Mouse (Mus musculus) left cerebral cortex, postnatal 4 days (tissue): ENCODE data around the gene Adgrf1. TPM values are rescaled to one million over a fixed set of nuclear protein-coding genes. Genes with fewer than 3 reads are reported as not detected.
A peak's percentile ranks its signal among the peaks of the same experiment; 100 is the strongest.
"Not testable (repeated sequence)": the region's sequence is repeated elsewhere in the genome, so short reads cannot be mapped to it uniquely, and the experiment has no call there.

ENCODE experiments used
- DNase-seq: peaks from one replicate; pipeline ENCODE4 v3.0.0-alpha.2; 2022
- intact Hi-C: fragments of 180-260 bp; cut with DNase I; formaldehyde crosslinking; loops from one replicate; pipeline ENCODE4 v1.15.1; 2025
- total RNA-seq, 2 experiments: library from RNA; stranded (reverse); gene quantifications; 2 replicates each; pipeline ENCODE4 v1.2.3; 2021

Gene Adgrf1
- total RNA-seq, 2 experiments from 2014 or later: not detected

GRCm38 (mm10) chr17:43265944-43266343 lies 4.2 kb upstream of the Adgrf1 start:
- no peak for DNase-seq
- intact Hi-C loops: loop anchor here (2.0 to 5.0 kb wide), 2 partner anchors 193 to 346 kb away; no protein-coding TSS in a partner anchor

DNA sequence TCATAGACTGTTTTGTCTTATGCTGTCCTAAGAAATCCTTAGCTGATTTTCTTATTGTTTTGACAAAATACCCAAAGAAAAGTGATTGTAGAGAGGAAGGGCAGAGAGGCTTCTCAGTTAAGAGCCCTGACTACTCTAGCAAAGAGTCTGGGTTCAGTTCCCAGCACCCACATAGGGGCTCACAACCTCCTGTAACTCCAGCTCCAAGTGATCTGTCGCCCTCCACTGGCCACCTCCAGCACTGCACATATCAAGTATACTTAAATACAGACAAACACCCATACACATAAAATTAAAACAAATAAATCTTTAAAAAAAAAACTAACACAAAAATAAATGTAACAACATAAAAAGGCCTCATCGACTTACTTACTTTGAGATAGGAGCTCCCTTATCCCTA lies 3.5 kb upstream of the Adgrf1 start:
- intact Hi-C loops: loop anchor here (5.0 kb wide), 1 partner anchor 346 kb away; no protein-coding TSS in a partner anchor
- DNase-seq: no peak

DNA sequence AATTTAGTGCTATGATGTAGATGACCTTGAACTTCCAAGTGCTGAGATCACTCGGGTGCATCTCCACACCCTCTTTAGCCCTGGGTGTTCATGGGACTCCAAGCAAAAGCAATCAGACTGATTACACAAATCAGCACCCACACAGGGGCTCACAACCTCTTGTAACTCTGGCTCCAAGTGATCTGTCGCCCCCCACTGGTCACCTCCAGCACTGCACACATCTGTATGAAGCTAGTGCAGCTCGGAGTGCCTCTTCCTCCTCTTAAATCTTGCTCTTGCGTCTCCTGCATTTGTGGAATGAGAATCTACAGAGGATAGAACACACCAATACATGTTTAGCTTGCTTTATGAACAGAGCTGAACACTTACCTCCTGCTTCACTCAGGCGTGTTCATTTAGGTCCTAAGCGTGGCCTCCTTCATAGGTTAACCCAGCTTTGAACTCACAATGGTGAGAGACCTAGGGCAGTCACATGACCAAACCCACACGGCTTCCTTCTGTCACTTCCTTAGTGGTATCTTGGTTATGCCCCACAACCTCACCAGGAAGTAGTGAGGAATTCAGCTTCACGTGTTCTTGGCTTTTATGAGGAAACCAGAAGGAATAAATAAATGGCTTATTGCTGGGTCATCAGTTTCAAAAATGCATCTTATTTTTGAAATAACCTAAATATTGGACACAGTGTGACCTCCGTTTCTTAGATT lies 2.9 kb upstream of the Adgrf1 start:
- DNase-seq: no peak
- intact Hi-C loops: loop anchor here (5.0 kb wide), 1 partner anchor 345 kb away; no protein-coding TSS in a partner anchor

GRCm38 (mm10) chr17:43276220-43276619 lies 6.1 kb downstream of the Adgrf1 start:
- DNase-seq: no peak

GRCm38 (mm10) chr17:43277223-43277622 lies 7.1 kb downstream of the Adgrf1 start:
- intact Hi-C loops: no loop called here
- DNase-seq: no peak

More at GRCm38 (mm10) chr17:43276220-43276619, 6.1 kb downstream of the Adgrf1 start:
- intact Hi-C loops: no loop called here

- intact Hi-C loops: no loop called here
- DNase-seq: no peak
Observed at GRCm38 (mm10) chr17:43279671-43280070, 9.5 kb downstream of the Adgrf1 start.

DNA sequence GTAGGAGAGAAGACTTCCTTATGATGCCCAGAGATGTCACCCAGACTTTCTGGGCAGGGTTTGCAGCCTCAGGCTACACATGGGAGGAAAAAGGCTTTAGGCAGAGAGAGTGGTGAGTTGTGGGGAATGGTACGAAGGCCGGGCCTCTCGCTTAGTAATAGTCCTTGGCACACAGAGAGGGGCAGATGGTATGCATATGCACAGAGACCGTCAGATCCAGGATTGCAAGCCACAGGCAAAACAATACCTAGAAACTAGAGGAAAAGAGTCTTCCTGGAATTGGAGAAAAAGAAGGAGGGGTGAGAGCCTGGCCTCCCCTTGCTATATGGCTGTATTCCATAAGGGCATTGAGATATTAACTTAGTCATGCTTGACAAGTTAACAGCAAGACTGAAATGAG lies 12.2 kb downstream of the Adgrf1 start:
- DNase-seq: peak; percentile 24
- intact Hi-C loops: no loop called here

DNA sequence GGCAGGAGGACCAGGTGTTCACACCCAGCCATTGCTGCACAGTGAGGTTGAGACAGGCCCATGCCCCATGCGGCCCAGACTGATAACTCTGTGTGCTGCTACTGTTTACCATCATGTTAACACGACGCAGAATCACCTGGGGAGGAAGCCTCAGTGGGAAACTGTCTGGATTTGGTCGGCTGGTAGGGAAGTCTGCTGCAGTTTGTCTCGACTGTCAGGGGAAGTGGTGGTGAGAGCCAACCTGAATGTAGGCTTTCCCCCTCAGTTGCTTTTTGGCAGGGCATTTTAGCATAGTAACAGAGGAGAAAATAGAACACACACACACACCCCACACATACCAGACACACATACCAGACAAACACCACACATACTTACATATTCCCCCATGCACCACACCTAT lies 12.7 kb downstream of the Adgrf1 start:
- DNase-seq: no peak
- intact Hi-C loops: no loop called here

GRCm38 (mm10) chr17:43299515-43299914 lies 29.4 kb downstream of the Adgrf1 start:
- no peak for DNase-seq
- intact Hi-C loops: no loop called here

GRCm38 (mm10) chr17:43325986-43326671 lies 56.0 kb downstream of the Adgrf1 start:
- intact Hi-C loops: no loop called here
- no peak for DNase-seq

DNA sequence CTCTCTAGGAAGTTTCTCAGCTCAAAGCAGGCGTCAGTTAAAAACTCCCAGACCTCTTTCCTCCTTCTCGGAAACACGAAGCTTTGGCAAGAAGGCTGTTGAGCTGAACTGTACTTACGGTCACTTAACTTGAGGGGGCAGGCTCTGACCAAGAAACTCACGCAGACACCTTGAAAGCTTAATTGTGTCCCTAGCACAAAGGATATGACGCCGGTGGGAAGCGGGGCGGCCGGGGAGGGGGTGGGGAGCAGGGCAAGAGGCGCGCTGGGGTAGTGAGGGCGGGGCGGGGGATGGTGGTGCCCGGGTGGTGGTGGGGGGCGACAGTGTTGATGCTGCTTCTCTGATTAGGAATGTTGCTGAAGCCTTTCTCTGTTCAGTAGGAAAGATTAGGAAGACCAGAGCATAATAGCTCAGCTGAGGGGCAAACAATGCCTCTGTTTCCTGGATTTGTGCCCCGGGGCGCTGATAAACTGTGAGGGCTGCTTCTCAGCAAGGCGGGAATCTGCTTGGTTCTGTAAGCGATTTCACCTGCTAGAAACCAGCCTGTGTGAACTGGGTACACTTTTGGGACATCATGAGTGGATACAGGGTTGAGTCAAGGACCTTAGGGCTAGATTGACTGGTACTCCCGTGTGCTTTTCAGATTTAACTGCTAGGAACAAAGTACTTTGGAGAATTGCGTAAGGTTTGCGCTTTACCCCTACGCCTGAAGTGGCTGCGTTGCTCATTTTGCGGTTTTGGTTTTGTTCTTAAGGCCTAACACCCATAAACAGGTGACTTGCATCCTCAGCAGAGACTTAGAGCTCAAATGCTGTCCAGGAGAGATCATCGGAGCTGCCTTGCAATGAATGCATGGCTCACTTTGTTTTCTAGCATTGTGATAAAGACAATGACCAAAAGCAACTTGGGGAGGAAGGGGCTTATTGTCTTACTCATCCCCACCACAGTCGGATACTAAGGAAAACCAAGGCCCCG lies 56.9 kb downstream of the Adgrf1 start:
- intact Hi-C loops: no loop called here
- peak; percentile 65 for DNase-seq

GRCm38 (mm10) chr17:43327810-43328209 lies 57.7 kb downstream of the Adgrf1 start:
- no peak for DNase-seq
- intact Hi-C loops: no loop called here

- intact Hi-C loops: no loop called here
- DNase-seq: no peak
Observed at GRCm38 (mm10) chr17:43329216-43329615, 59.1 kb downstream of the Adgrf1 start.

- intact Hi-C loops: no loop called here
- no peak for DNase-seq
Observed at GRCm38 (mm10) chr17:43329761-43330183, 59.6 kb downstream of the Adgrf1 start.

DNA sequence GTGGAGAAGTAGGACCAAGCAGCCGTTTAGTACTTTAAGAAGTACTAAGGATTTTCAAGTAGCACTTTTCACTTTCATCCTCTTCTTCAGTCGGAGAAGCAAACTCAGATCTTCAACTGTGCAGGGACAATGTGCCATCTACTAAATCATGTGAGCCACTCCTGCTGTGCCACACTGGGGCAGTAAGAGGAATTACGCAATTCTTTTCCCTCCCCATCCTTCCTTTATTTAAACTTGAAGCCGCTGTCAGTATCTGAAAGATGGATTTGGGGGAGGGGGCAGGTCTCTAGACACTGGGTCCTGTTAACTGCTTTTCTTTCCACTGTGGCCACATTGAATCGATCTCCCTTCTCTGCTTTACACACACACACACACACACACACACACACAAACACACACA lies 62.6 kb downstream of the Adgrf1 start:
- intact Hi-C loops: no loop called here
- DNase-seq: no peak

GRCm38 (mm10) chr17:43334074-43334473 lies 63.9 kb downstream of the Adgrf1 start:
- no peak for DNase-seq
- intact Hi-C loops: no loop called here

- intact Hi-C loops: no loop called here
- DNase-seq: no peak
Observed at GRCm38 (mm10) chr17:43337643-43338042, 67.5 kb downstream of the Adgrf1 start.

DNA sequence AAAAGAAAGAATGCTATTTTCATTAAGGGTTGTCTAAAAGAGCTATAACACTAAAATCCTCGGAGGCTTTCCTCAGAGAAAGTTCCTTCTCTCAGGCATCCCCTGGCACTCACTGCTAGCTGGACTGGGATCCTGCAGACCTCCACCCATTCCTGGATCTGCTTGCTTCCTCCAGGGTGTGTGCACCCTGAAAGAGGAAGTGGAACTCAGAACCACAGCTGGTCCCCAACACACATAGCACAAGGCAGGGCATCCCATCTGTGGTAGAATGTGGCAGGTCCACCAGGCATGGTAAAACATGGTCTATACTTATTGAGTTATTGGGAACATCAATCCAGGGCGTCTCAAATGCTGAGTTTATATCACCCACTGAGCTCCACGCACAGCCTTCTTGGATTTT lies 68.2 kb downstream of the Adgrf1 start:
- DNase-seq: no peak
- intact Hi-C loops: no loop called here

- intact Hi-C loops, DNase-seq: not testable (repeated sequence)
Observed at GRCm38 (mm10) chr17:43346499-43346898, 76.4 kb downstream of the Adgrf1 start.

DNA sequence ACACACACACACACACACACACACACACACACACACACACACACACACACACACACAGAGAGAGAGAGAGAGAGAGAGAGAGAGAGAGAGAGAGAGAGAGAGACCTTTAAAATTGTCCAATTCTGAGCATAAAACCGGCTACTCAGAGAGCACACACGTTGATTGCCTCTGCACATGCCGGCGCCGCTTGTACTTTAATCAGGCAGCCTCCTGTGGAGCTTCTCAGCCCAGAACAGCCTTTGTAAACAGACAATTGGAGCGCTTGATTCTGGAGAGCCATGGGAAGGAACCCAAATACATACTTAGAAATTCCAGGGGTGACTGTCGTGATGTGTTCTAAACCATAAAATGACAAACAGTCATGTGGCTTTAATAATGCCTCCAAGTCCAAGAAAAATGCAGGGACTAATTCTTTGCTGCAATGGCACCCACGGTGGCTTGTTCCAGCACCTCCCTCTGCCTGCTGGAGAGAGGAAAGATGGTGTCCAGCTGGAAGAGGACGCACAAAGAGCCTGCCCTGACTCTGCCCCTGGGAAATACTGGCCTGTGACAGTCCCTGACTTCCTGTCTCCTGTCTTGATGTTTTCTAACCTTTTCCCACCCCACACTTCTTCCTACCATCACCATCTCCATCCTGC lies 87.9 kb downstream of the Adgrf1 start:
- DNase-seq: no peak
- intact Hi-C loops: no loop called here
